Mouse (Mus musculus): Measurements from ENCODE around the gene Gm15737. TPM values are rescaled to one million over a fixed set of nuclear protein-coding genes. Genes with fewer than 3 reads are reported as not detected.

The Gm15737 gene
- not detected in 2 replicates for total RNA-seq (2014; rRNA removed)
- not detected in 2 replicates for polyA plus RNA-seq (2015; fragmentation: Nextera tagmentation; extraction: Ambion mirVana)

- Histone ChIP-seq H3K9ac (replicated peaks; ENCODE audit: low read length) (no peak within 1 kb of the TSS), H3K27ac (peak within 1 kb of the TSS; percentile 11; the same call in 1 of the 2 replicates), H3K9me3 (ENCODE audit: low read length) (no peaks in the 10 kb centered on the region), H3K4me1 (ENCODE audit: insufficient read depth, low read length) (no peaks in the 10 kb centered on the region), H3K4me3 (ENCODE audit: low read length) (no peak within 1 kb of the TSS), H3K27me3 (ENCODE audit: insufficient read depth, low read length) (no peaks in the 10 kb centered on the region), H3K4me2 (ENCODE audit: low read depth, low read length) (no peak within 1 kb of the TSS), H3K36me3 (ENCODE audit: insufficient read depth, low read length) (no peaks in the 10 kb centered on the region)
- WGBS, result 59% methylated on average over 4 of the region's 4 CpGs
- no peak for TF ChIP-seq CTCF (IDR thresholded peaks at IDR 0.05; ENCODE audit: low read depth)
- DNase-seq (ENCODE audit: low spot score) (no peak), ATAC-seq (no peak)
These were observed at the start of gene Gm15737 for GRCm38 (mm10) chr6:92869089-92869581. Gene Gm15737, plus strand, starts transcription at chr6:92869357.

GRCm38 (mm10) chr6:92821606-92822005, 47.6 kb upstream of the Gm15737 start:
- peaks cover 3% of the 10 kb centered on the region for H3K4me1 ChIP-seq (ENCODE audit: insufficient read depth, low read length)
- H3K27ac ChIP-seq, result no peak overlapping the region
- no peaks in the 10 kb centered on the region for H3K27me3 ChIP-seq (ENCODE audit: insufficient read depth, low read length)
- no peak for TF ChIP-seq CTCF (IDR thresholded peaks at IDR 0.05; ENCODE audit: low read depth)
- ATAC-seq, result no peak
- no peak overlapping the region for H3K9ac ChIP-seq (replicated peaks; ENCODE audit: low read length)
- WGBS, result 15% methylated on average over 5 of the region's 5 CpGs
- no peak overlapping the region for H3K4me2 ChIP-seq (ENCODE audit: low read depth, low read length)
- H3K36me3 ChIP-seq (ENCODE audit: insufficient read depth, low read length), result no peaks in the 10 kb centered on the region
- no peak for DNase-seq (ENCODE audit: low spot score)
- no peak overlapping the region for H3K4me3 ChIP-seq (ENCODE audit: low read length)
- H3K9me3 ChIP-seq (ENCODE audit: low read length), result no peaks in the 10 kb centered on the region

GRCm38 (mm10) chr6:92822006-92822405, 47.2 kb upstream of the Gm15737 start:
- Histone ChIP-seq H3K9me3 (ENCODE audit: low read length) (no peaks in the 10 kb centered on the region), H3K27me3 (ENCODE audit: insufficient read depth, low read length) (no peaks in the 10 kb centered on the region), H3K27ac (no peak overlapping the region), H3K4me2 (ENCODE audit: low read depth, low read length) (no peak overlapping the region), H3K9ac (replicated peaks; ENCODE audit: low read length) (no peak overlapping the region), H3K4me1 (ENCODE audit: insufficient read depth, low read length) (no peaks in the 10 kb centered on the region), H3K36me3 (ENCODE audit: insufficient read depth, low read length) (no peaks in the 10 kb centered on the region), H3K4me3 (ENCODE audit: low read length) (no peak overlapping the region)
- TF ChIP-seq CTCF (IDR thresholded peaks at IDR 0.05; ENCODE audit: low read depth), result no peak
- 26% methylated on average over 6 of the region's 6 CpGs for WGBS
- DNase-seq (ENCODE audit: low spot score) (no peak), ATAC-seq (no peak)

GRCm38 (mm10) chr6:92823991-92824390, 45.2 kb upstream of the Gm15737 start:
- no peaks in the 10 kb centered on the region for H3K4me1 ChIP-seq (ENCODE audit: insufficient read depth, low read length)
- no peak for ATAC-seq
- no peaks in the 10 kb centered on the region for H3K36me3 ChIP-seq (ENCODE audit: insufficient read depth, low read length)
- H3K27me3 ChIP-seq (ENCODE audit: insufficient read depth, low read length), result no peaks in the 10 kb centered on the region
- 61% methylated on average over 7 of the region's 7 CpGs for WGBS
- no peak for DNase-seq (ENCODE audit: low spot score)
- H3K4me2 ChIP-seq (ENCODE audit: low read depth, low read length), result no peak overlapping the region
- no peak for TF ChIP-seq CTCF (IDR thresholded peaks at IDR 0.05; ENCODE audit: low read depth)
- no peaks in the 10 kb centered on the region for H3K9me3 ChIP-seq (ENCODE audit: low read length)
- no peak overlapping the region for H3K4me3 ChIP-seq (ENCODE audit: low read length)
- H3K27ac ChIP-seq, result no peak overlapping the region
- H3K9ac ChIP-seq (replicated peaks; ENCODE audit: low read length), result no peak overlapping the region

- H3K27ac ChIP-seq, result no peak overlapping the region
- H3K9ac ChIP-seq (replicated peaks; ENCODE audit: low read length), result no peak overlapping the region
- no peaks in the 10 kb centered on the region for H3K36me3 ChIP-seq (ENCODE audit: insufficient read depth, low read length)
- WGBS, result 87% methylated on average over 5 of the region's 5 CpGs
- no peaks in the 10 kb centered on the region for H3K9me3 ChIP-seq (ENCODE audit: low read length)
- no peaks in the 10 kb centered on the region for H3K4me1 ChIP-seq (ENCODE audit: insufficient read depth, low read length)
- TF ChIP-seq CTCF (IDR thresholded peaks at IDR 0.05; ENCODE audit: low read depth), result no peak
- no peak overlapping the region for H3K4me2 ChIP-seq (ENCODE audit: low read depth, low read length)
- no peak for DNase-seq (ENCODE audit: low spot score)
- no peak overlapping the region for H3K4me3 ChIP-seq (ENCODE audit: low read length)
- no peak for ATAC-seq
- H3K27me3 ChIP-seq (ENCODE audit: insufficient read depth, low read length), result no peaks in the 10 kb centered on the region
These were observed 42.6 kb upstream of the Gm15737 start for GRCm38 (mm10) chr6:92826561-92826960.

GRCm38 (mm10) chr6:92827360-92827759, 41.8 kb upstream of the Gm15737 start:
- H3K4me2 ChIP-seq (ENCODE audit: low read depth, low read length), result no peak overlapping the region
- H3K27ac ChIP-seq, result no peak overlapping the region
- no peaks in the 10 kb centered on the region for H3K36me3 ChIP-seq (ENCODE audit: insufficient read depth, low read length)
- ATAC-seq (no peak), DNase-seq (ENCODE audit: low spot score) (no peak)
- no peak overlapping the region for H3K4me3 ChIP-seq (ENCODE audit: low read length)
- 48% methylated on average over 5 of the region's 5 CpGs for WGBS
- no peak for TF ChIP-seq CTCF (IDR thresholded peaks at IDR 0.05; ENCODE audit: low read depth)
- H3K27me3 ChIP-seq (ENCODE audit: insufficient read depth, low read length), result no peaks in the 10 kb centered on the region
- H3K9me3 ChIP-seq (ENCODE audit: low read length), result no peaks in the 10 kb centered on the region
- no peaks in the 10 kb centered on the region for H3K4me1 ChIP-seq (ENCODE audit: insufficient read depth, low read length)
- H3K9ac ChIP-seq (replicated peaks; ENCODE audit: low read length), result no peak overlapping the region

GRCm38 (mm10) chr6:92829148-92829547, 40.0 kb upstream of the Gm15737 start:
- 91% methylated on average over 2 of the region's 2 CpGs for WGBS
- no peak overlapping the region for H3K27ac ChIP-seq
- no peak overlapping the region for H3K4me2 ChIP-seq (ENCODE audit: low read depth, low read length)
- H3K4me1 ChIP-seq (ENCODE audit: insufficient read depth, low read length), result no peaks in the 10 kb centered on the region
- no peak overlapping the region for H3K9ac ChIP-seq (replicated peaks; ENCODE audit: low read length)
- no peak for ATAC-seq
- no peaks in the 10 kb centered on the region for H3K9me3 ChIP-seq (ENCODE audit: low read length)
- no peaks in the 10 kb centered on the region for H3K36me3 ChIP-seq (ENCODE audit: insufficient read depth, low read length)
- no peaks in the 10 kb centered on the region for H3K27me3 ChIP-seq (ENCODE audit: insufficient read depth, low read length)
- DNase-seq (ENCODE audit: low spot score), result no peak
- no peak for TF ChIP-seq CTCF (IDR thresholded peaks at IDR 0.05; ENCODE audit: low read depth)
- no peak overlapping the region for H3K4me3 ChIP-seq (ENCODE audit: low read length)
